Mouse (Mus musculus) heart, postnatal 0 days (tissue): ENCODE measurements at regions not wholly inside any gene's neighbourhood (a gene's known extent, or its start where the extent isn't known, plus 50 kb on each side); places are given as distances from the start of the nearest gene placed in this dataset.
A peak's percentile ranks its signal among the peaks of the same experiment; 100 is the strongest.

Source experiments
- ATAC-seq: fragments of 200-750 bp; cut with Nextera tagmentation; 2 replicates; pipeline ENCODE4 v1.8.0; 2017; ENCODE audit warnings: low read depth, moderate number of reproducible peaks, moderate library complexity; ENCODE audit not compliant: insufficient read depth
- DNase-seq: peaks from one replicate; pipeline ENCODE4 v3.0.0-alpha.2; 2016; ENCODE audit warnings: low spot score
- H3K27ac ChIP-seq: fragments of 300-500 bp; sonication (generic); 2 replicates; pipeline ENCODE4 v1.5.1; 2014; ENCODE audit warnings: low read depth, mild to moderate bottlenecking
- H3K27me3 ChIP-seq: fragments of 300-500 bp; sonication (generic); 2 replicates; pipeline ENCODE4 v1.6.1; 2014; ENCODE audit warnings: low read length, mixed read lengths; ENCODE audit not compliant: control insufficient read depth, insufficient read depth
- H3K36me3 ChIP-seq: fragments of 300-500 bp; sonication (generic); replicated peaks from 2 replicates; pipeline ENCODE4 v1.6.1; 2014; ENCODE audit warnings: low read length, mixed read lengths; ENCODE audit not compliant: control insufficient read depth, insufficient read depth
- H3K4me1 ChIP-seq: fragments of 300-500 bp; sonication (generic); 2 replicates; pipeline ENCODE4 v1.6.1; 2014; ENCODE audit warnings: antibody characterized with exemption; ENCODE audit not compliant: control insufficient read depth, insufficient read depth
- H3K4me2 ChIP-seq: fragments of 300-500 bp; sonication (generic); 2 replicates; pipeline ENCODE4 v1.6.1; 2014; ENCODE audit warnings: low read depth, mild to moderate bottlenecking, low read length, moderate library complexity
- H3K4me3 ChIP-seq: fragments of 300-500 bp; sonication (generic); 2 replicates; pipeline ENCODE4 v1.5.1; 2014; ENCODE audit warnings: low read depth, low read length
- H3K9ac ChIP-seq: fragments of 300-500 bp; sonication (generic); replicated peaks from 2 replicates; pipeline ENCODE4 v1.6.1; 2014; ENCODE audit warnings: low read depth, low read length, mixed read lengths
- H3K9me3 ChIP-seq: fragments of 300-500 bp; sonication (generic); replicated peaks from 2 replicates; pipeline ENCODE4 v1.6.1; 2016; ENCODE audit warnings: low read length; ENCODE audit not compliant: control insufficient read depth
- CTCF ChIP-seq: IDR thresholded peaks from 2 replicates; pipeline ENCODE4 v1.5.1; 2016; ENCODE audit warnings: antibody characterized with exemption, control low read depth, low read depth
- EP300 ChIP-seq: IDR thresholded peaks from 2 replicates; pipeline ENCODE4 v1.6.1; 2016; ENCODE audit warnings: antibody characterized with exemption, low read depth
- WGBS: fragments of 180-500 bp; shearing (Covaris S2); extraction: QIAGEN DNeasy Blood & Tissue Kit; methylation state at CpG from one replicate; pipeline ENCODE4 v1.1.7; 2014; 5-methylcytosine and 5-hydroxymethylcytosine counted together

GRCm38 (mm10) chr6:52481975-52482374, 158.2 kb downstream of the Hibadh start:
- H3K9ac ChIP-seq = no peak overlapping the region
- no peaks in the 10 kb centered on the region for H3K9me3 ChIP-seq
- no peaks in the 10 kb centered on the region for H3K36me3 ChIP-seq
- no peak overlapping the region for H3K4me3 ChIP-seq
- WGBS = 70% methylated on average over 7 of the region's 7 CpGs
- no peak overlapping the region for H3K27ac ChIP-seq
- no peak for DNase-seq
- no peak for ATAC-seq
- H3K4me1 ChIP-seq = peaks cover 15% of the 10 kb centered on the region
- H3K27me3 ChIP-seq = no peaks in the 10 kb centered on the region
- H3K4me2 ChIP-seq = no peak overlapping the region
- TF ChIP-seq CTCF (no peak), EP300 (no peak)

GRCm38 (mm10) chr6:52486146-52486545, 154.0 kb downstream of the Hibadh start:
- DNase-seq = peak; percentile 59
- no peak for TF ChIP-seq CTCF
- TF ChIP-seq EP300 = no peak
- no peaks in the 10 kb centered on the region for H3K27me3 ChIP-seq
- WGBS = 62% methylated on average over 9 of the region's 9 CpGs
- peak overlapping the region; percentile 76 for H3K27ac ChIP-seq
- H3K4me2 ChIP-seq = no peak overlapping the region
- no peaks in the 10 kb centered on the region for H3K9me3 ChIP-seq
- no peak overlapping the region for H3K9ac ChIP-seq
- ATAC-seq = peak; percentile 62
- H3K4me1 ChIP-seq = peaks cover 8% of the 10 kb centered on the region; the same call in 1 of the 2 replicates
- no peak overlapping the region for H3K4me3 ChIP-seq
- H3K36me3 ChIP-seq = no peaks in the 10 kb centered on the region

GRCm38 (mm10) chr6:52486655-52487054, 153.5 kb downstream of the Hibadh start:
- no peak overlapping the region for H3K4me2 ChIP-seq
- TF ChIP-seq EP300 (no peak), CTCF (no peak)
- H3K4me3 ChIP-seq = no peak overlapping the region
- H3K27ac ChIP-seq = peak overlapping the region; percentile 76
- WGBS = 43% methylated on average over 4 of the region's 4 CpGs
- H3K9ac ChIP-seq = no peak overlapping the region
- H3K4me1 ChIP-seq = peaks cover 8% of the 10 kb centered on the region; the same call in 1 of the 2 replicates
- H3K36me3 ChIP-seq = no peaks in the 10 kb centered on the region
- no peaks in the 10 kb centered on the region for H3K9me3 ChIP-seq
- H3K27me3 ChIP-seq = no peaks in the 10 kb centered on the region
- ATAC-seq (0 out of 2 replicates have a peak, but pooled peaks have one; percentile 36), DNase-seq (no peak)

GRCm38 (mm10) chr6:52487861-52488260, 152.3 kb downstream of the Hibadh start:
- no peak overlapping the region for H3K4me3 ChIP-seq
- H3K27me3 ChIP-seq = no peaks in the 10 kb centered on the region
- no peaks in the 10 kb centered on the region for H3K36me3 ChIP-seq
- no peak overlapping the region for H3K4me2 ChIP-seq
- H3K9me3 ChIP-seq = no peaks in the 10 kb centered on the region
- no peak overlapping the region for H3K9ac ChIP-seq
- H3K27ac ChIP-seq = no peak overlapping the region
- DNase-seq = no peak
- peaks cover 8% of the 10 kb centered on the region; the same call in 1 of the 2 replicates for H3K4me1 ChIP-seq
- ATAC-seq = no peak
- TF ChIP-seq EP300 = no peak
- TF ChIP-seq CTCF = no peak
- WGBS = 93% methylated on average over 5 of the region's 5 CpGs

- TF ChIP-seq CTCF (no peak), EP300 (no peak)
- H3K27ac ChIP-seq = no peak overlapping the region
- no peak overlapping the region for H3K4me2 ChIP-seq
- 76% methylated on average over 14 of the region's 14 CpGs for WGBS
- no peaks in the 10 kb centered on the region for H3K27me3 ChIP-seq
- DNase-seq = no peak
- H3K9me3 ChIP-seq = no peaks in the 10 kb centered on the region
- no peak overlapping the region for H3K4me3 ChIP-seq
- peaks cover 8% of the 10 kb centered on the region; the same call in 1 of the 2 replicates for H3K4me1 ChIP-seq
- no peak for ATAC-seq
- H3K9ac ChIP-seq = no peak overlapping the region
- no peaks in the 10 kb centered on the region for H3K36me3 ChIP-seq
These were observed 149.9 kb downstream of the Hibadh start for GRCm38 (mm10) chr6:52490264-52490775.

GRCm38 (mm10) chr6:52495301-52495700, 144.9 kb downstream of the Hibadh start:
- H3K9ac ChIP-seq = no peak overlapping the region
- TF ChIP-seq EP300 = no peak
- TF ChIP-seq CTCF = no peak
- 67% methylated on average over 3 of the region's 3 CpGs for WGBS
- no peaks in the 10 kb centered on the region for H3K9me3 ChIP-seq
- no peak overlapping the region for H3K4me2 ChIP-seq
- H3K4me1 ChIP-seq = no peaks in the 10 kb centered on the region
- ATAC-seq = no peak
- no peak overlapping the region for H3K4me3 ChIP-seq
- no peak for DNase-seq
- no peaks in the 10 kb centered on the region for H3K36me3 ChIP-seq
- H3K27ac ChIP-seq = no peak overlapping the region
- no peaks in the 10 kb centered on the region for H3K27me3 ChIP-seq
